Mouse (Mus musculus): ENCODE data around the gene Gm49355.
"Not testable (repeated sequence)": the region's sequence is repeated elsewhere in the genome, so short reads cannot be mapped to it uniquely, and the experiment has no call there.

Gene Gm49355

GRCm38 (mm10) chr14:12283641-12284040 is at the start of gene Gm49355:
Gene Gm49355, plus strand, starts transcription at chr14:12283976.
- no peak for DNase-seq (ENCODE audit: low spot score)

GRCm38 (mm10) chr14:12243726-12244125 is 40.0 kb upstream of the Gm49355 start:
- DNase-seq (ENCODE audit: low spot score), result no peak

GRCm38 (mm10) chr14:12276031-12276430 is 7.7 kb upstream of the Gm49355 start:
- no peak for DNase-seq (ENCODE audit: low spot score)

DNA sequence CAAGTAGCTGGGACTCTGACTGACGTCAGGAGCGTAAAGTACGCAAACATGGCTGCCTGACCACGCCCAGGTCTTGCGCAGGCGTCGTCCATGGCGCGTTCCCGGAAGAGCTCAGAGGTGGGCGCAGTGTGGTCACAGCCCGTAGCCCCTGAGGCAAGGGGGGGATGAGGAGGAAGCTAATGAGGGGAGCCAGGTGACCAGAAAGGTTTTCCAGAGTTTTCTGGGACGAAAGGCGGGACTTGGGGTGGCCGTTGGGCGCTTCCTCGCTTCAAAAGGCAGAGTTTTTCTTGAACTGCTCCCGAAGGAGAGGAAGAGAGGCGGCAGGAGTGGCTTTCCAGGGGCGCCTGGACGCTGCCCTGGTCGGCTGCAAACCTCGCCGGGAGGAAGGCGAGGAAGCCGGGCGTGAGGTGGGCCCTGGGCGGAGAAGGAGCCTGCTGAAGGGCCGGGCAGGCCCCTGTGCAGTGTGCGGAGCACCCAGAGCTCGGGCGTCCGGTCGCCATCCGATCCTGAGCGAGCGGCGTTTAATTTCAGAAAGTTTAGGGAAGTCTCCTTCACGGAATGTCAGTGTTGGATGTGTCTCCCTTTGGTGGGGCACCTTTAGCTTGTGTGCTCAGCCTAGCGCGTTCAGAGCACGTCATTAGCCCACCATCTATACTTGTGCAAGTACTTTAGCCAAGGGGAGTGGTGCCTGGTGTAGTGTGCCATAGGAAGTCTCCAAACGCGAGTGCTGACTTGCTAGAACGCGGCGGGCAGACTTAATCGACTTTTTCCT is 551 bp downstream of the Gm49355 start, which contains the start of gene 3830406C13Rik:
Gene 3830406C13Rik, plus strand, starts transcription at position 33 of the 772 bp plus-strand sequence.
- DNase-seq (ENCODE audit: low spot score), result peak; percentile 91

GRCm38 (mm10) chr14:12289747-12290146 is 6.0 kb downstream of the Gm49355 start:
- not testable (repeated sequence) for DNase-seq (ENCODE audit: low spot score)

GRCm38 (mm10) chr14:12296391-12296790 is 12.6 kb downstream of the Gm49355 start:
- no peak for DNase-seq (ENCODE audit: low spot score)

DNA sequence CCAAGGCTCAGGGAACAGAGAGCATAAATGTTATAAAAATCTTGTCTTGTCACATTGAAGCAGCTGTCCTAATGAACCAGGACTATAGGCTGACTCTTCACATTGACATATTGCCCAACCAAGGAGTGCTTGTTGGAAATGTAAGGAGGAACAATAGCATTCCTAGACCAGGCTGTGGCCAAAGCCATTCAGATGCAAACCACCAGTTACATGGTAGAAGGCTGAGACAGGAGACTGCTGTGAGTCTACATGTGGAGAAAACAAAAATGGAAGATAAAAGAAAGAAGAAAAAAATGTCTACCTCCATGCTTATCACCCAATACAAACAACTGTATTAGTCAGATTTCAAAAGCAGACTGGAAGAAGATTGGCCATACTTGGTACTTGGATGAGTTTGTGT is 15.4 kb downstream of the Gm49355 start:
- no peak for DNase-seq (ENCODE audit: low spot score)

GRCm38 (mm10) chr14:12299654-12300053 is 15.9 kb downstream of the Gm49355 start:
- DNase-seq (ENCODE audit: low spot score), result no peak

DNA sequence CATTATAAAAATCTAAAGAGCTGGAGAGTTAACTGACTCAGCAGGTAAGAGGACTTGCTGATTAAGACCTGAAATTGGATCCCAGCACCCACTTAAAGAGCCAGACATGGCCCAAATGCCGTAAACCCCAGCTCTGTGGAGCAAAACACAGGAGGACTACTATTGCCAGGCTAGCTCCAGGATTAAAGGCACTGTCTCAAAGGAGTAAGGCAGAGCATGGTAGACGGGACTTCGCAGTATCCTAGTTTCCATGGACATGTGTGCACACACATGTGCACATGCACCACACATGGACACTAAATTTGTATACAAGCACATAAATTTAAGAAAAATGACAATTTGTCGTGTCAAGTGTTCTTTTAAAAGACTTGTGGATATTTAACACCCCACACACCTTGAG is 16.5 kb downstream of the Gm49355 start:
- DNase-seq (ENCODE audit: low spot score), result no peak

- no peak for DNase-seq (ENCODE audit: low spot score)
These were observed 16.9 kb downstream of the Gm49355 start for GRCm38 (mm10) chr14:12300677-12301076.

- DNase-seq (ENCODE audit: low spot score), result no peak
These were observed 19.3 kb downstream of the Gm49355 start for GRCm38 (mm10) chr14:12303106-12303505.

DNA sequence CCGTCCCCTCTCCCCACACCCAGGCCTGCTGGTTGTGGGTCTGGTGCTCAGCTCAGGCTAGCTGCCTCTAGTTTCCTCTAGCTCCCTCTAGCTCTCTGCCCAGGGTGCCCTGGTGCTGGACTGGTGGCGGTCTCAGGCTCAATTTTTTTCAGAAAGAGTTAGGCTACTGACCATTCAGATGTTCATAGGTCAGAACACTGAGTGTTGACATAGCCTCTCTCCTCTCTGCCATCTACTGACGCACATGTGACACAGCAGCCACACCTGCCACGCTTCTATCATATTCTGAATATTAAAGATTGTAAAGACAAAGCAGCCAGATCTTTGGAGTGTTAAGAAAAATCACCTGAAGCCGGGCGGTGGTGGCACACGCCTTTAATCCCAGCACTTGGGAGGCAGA is 49.8 kb downstream of the Gm49355 start:
- no peak for DNase-seq (ENCODE audit: low spot score)

DNA sequence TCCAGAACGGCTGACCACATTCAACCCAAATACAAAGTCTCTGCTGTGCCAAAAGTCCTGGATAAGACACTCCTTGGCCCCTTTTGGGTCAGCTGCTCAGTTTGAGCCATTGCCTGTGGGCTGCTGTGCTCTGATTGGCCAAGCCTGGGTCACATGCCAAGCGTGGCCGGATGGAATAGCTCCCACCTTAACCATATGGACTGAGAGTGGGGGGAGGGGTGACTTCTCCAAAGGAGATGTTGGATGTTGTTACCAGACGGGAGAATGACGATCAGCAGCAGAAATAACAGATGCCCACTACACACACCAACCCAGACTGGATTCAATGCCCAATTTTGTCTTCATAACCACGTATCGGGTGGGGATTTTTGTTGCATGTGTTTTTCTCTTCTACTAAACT is 51.1 kb downstream of the Gm49355 start:
- DNase-seq (ENCODE audit: low spot score), result no peak

GRCm38 (mm10) chr14:12337421-12337997 is 53.7 kb downstream of the Gm49355 start:
- DNase-seq (ENCODE audit: low spot score), result no peak

GRCm38 (mm10) chr14:12337998-12338809 is 54.4 kb downstream of the Gm49355 start:
- DNase-seq (ENCODE audit: low spot score), result no peak

- no peak for DNase-seq (ENCODE audit: low spot score)
These were observed 55.2 kb downstream of the Gm49355 start for GRCm38 (mm10) chr14:12338811-12339565.

GRCm38 (mm10) chr14:12340238-12341074 is 56.7 kb downstream of the Gm49355 start:
- no peak for DNase-seq (ENCODE audit: low spot score)

GRCm38 (mm10) chr14:12341075-12341788 is 57.5 kb downstream of the Gm49355 start:
- no peak for DNase-seq (ENCODE audit: low spot score)

DNA sequence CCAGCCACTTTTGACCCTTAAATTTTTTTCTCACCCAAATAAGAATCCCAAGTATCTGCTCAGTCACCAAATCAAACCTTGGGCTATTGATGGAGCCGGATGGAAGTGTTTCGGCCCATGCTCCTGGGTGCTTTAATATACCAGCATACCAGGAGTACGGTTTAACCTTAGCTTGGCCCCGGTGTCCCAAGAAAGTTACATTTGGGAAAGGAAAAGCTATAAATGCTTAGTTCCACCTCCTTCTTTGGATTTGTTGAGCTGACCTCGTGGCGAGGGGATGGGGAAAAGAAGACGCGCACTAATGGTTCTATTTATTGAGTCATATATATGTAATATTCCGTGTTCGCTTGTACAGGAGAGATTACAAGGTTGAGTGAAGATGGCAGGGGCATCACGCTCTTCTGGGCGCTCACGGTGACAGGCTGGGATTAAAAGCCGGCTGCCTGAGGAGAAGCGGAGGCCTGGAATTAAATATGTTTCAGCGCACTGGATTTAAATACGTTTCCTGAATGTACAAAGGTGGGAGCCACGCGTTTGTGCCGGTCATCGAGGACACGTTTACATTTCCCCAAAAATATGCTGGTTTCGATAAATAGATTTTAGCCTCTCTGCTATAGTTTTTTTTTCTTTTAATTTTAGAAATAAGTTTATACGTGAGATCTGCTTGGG is 58.1 kb downstream of the Gm49355 start:
- DNase-seq (ENCODE audit: low spot score), result no peak

Measured in testis, postnatal 14 days (tissue).